Mouse (Mus musculus): ENCODE results near the gene Prtg. TPM values are rescaled to one million over a fixed set of nuclear protein-coding genes. Genes with fewer than 3 reads are reported as not detected.

Gene Prtg
- polyA plus RNA-seq, 1 experiment from 2014 or later, result 0.09 TPM

GRCm38 (mm10) chr9:72790530-72791212 lies 16.0 kb upstream of the Prtg start:
- H3K27me3 ChIP-seq (ENCODE audit: insufficient read depth, low read length), result no peaks in the 10 kb centered on the region
- 0 out of 2 replicates have a peak, but pooled peaks cover 2% of the 10 kb centered on the region for H3K9me3 ChIP-seq (ENCODE audit: low read length)
- no peak overlapping the region for H3K27ac ChIP-seq (ENCODE audit: low read depth)
- H3K4me3 ChIP-seq (ENCODE audit: low read depth, low read length), result no peak overlapping the region
- H3K4me2 ChIP-seq (ENCODE audit: low read depth, low read length), result no peak overlapping the region
- no peak for TF ChIP-seq EP300 (IDR thresholded peaks at IDR 0.05; ENCODE audit: low read depth)
- no peak for TF ChIP-seq CTCF (IDR thresholded peaks at IDR 0.05; ENCODE audit: low read depth)
- no peak for ATAC-seq
- peaks cover 7% of the 10 kb centered on the region; the same call in 1 of the 2 replicates for H3K4me1 ChIP-seq (ENCODE audit: insufficient read depth)
- H3K9ac ChIP-seq (replicated peaks), result no peak overlapping the region
- H3K36me3 ChIP-seq (replicated peaks; ENCODE audit: insufficient read depth, low read length), result no peaks in the 10 kb centered on the region
- no peak for DNase-seq
- WGBS (ENCODE audit: insufficient replicate concordance), result 70% methylated on average over 14 of the region's 14 CpGs

- H3K9ac ChIP-seq (replicated peaks), result no peak overlapping the region
- 0 out of 2 replicates have a peak, but pooled peaks cover 2% of the 10 kb centered on the region for H3K9me3 ChIP-seq (ENCODE audit: low read length)
- H3K27ac ChIP-seq (ENCODE audit: low read depth), result no peak overlapping the region
- H3K4me2 ChIP-seq (ENCODE audit: low read depth, low read length), result peak overlapping the region; percentile 26; the same call in 1 of the 2 replicates
- no peaks in the 10 kb centered on the region for H3K36me3 ChIP-seq (replicated peaks; ENCODE audit: insufficient read depth, low read length)
- DNase-seq, result no peak
- H3K4me1 ChIP-seq (ENCODE audit: insufficient read depth), result peaks cover 7% of the 10 kb centered on the region; the same call in 1 of the 2 replicates
- TF ChIP-seq CTCF (IDR thresholded peaks at IDR 0.05; ENCODE audit: low read depth) (no peak), EP300 (IDR thresholded peaks at IDR 0.05; ENCODE audit: low read depth) (no peak)
- 48% methylated on average over 10 of the region's 10 CpGs for WGBS (ENCODE audit: insufficient replicate concordance)
- ATAC-seq, result no peak
- H3K4me3 ChIP-seq (ENCODE audit: low read depth, low read length), result no peak overlapping the region
- H3K27me3 ChIP-seq (ENCODE audit: insufficient read depth, low read length), result no peaks in the 10 kb centered on the region
Measured at GRCm38 (mm10) chr9:72791213-72791582, 15.5 kb upstream of the Prtg start.

- Histone ChIP-seq H3K9me3 (ENCODE audit: low read length) (0 out of 2 replicates have a peak, but pooled peaks cover 2% of the 10 kb centered on the region), H3K27me3 (ENCODE audit: insufficient read depth, low read length) (no peaks in the 10 kb centered on the region), H3K4me1 (ENCODE audit: insufficient read depth) (peaks cover 7% of the 10 kb centered on the region; the same call in 1 of the 2 replicates), H3K4me2 (ENCODE audit: low read depth, low read length) (peak overlapping the region; percentile 26; the same call in 1 of the 2 replicates), H3K27ac (ENCODE audit: low read depth) (no peak overlapping the region), H3K36me3 (replicated peaks; ENCODE audit: insufficient read depth, low read length) (no peaks in the 10 kb centered on the region), H3K4me3 (ENCODE audit: low read depth, low read length) (no peak overlapping the region), H3K9ac (replicated peaks) (no peak overlapping the region)
- no peak for DNase-seq
- WGBS (ENCODE audit: insufficient replicate concordance), result 10% methylated on average over 6 of the region's 6 CpGs
- TF ChIP-seq EP300 (IDR thresholded peaks at IDR 0.05; ENCODE audit: low read depth) (no peak), CTCF (IDR thresholded peaks at IDR 0.05; ENCODE audit: low read depth) (no peak)
- ATAC-seq, result peak; percentile 35; the same call in 1 of the 2 replicates
Measured at GRCm38 (mm10) chr9:72791681-72792080, 15.0 kb upstream of the Prtg start.

- WGBS (ENCODE audit: insufficient replicate concordance), result 65% methylated on average over 3 of the region's 3 CpGs
Measured at GRCm38 (mm10) chr9:72795243-72795642, 11.4 kb upstream of the Prtg start.

GRCm38 (mm10) chr9:72797136-72797621 lies 9.5 kb upstream of the Prtg start:
- DNase-seq (peak; percentile 50), ATAC-seq (0 out of 2 replicates have a peak, but pooled peaks have one; percentile 13)
- 0 out of 2 replicates have a peak, but pooled peaks cover 2% of the 10 kb centered on the region for H3K9me3 ChIP-seq (ENCODE audit: low read length)
- no peak for TF ChIP-seq EP300 (IDR thresholded peaks at IDR 0.05; ENCODE audit: low read depth)
- TF ChIP-seq CTCF (IDR thresholded peaks at IDR 0.05; ENCODE audit: low read depth), result no peak
- no peak overlapping the region for H3K27ac ChIP-seq (ENCODE audit: low read depth)
- no peak overlapping the region for H3K4me3 ChIP-seq (ENCODE audit: low read depth, low read length)
- no peaks in the 10 kb centered on the region for H3K27me3 ChIP-seq (ENCODE audit: insufficient read depth, low read length)
- H3K9ac ChIP-seq (replicated peaks), result no peak overlapping the region
- WGBS (ENCODE audit: insufficient replicate concordance), result 15% methylated on average over 9 of the region's 9 CpGs
- H3K4me1 ChIP-seq (ENCODE audit: insufficient read depth), result peaks cover 2% of the 10 kb centered on the region; the same call in 1 of the 2 replicates
- H3K4me2 ChIP-seq (ENCODE audit: low read depth, low read length), result peak overlapping the region; percentile 54
- H3K36me3 ChIP-seq (replicated peaks; ENCODE audit: insufficient read depth, low read length), result no peaks in the 10 kb centered on the region

More at GRCm38 (mm10) chr9:72795243-72795642, 11.4 kb upstream of the Prtg start:
- ATAC-seq (no peak), DNase-seq (no peak)
- Histone ChIP-seq H3K9me3 (ENCODE audit: low read length) (0 out of 2 replicates have a peak, but pooled peaks cover 2% of the 10 kb centered on the region), H3K27ac (ENCODE audit: low read depth) (no peak overlapping the region), H3K36me3 (replicated peaks; ENCODE audit: insufficient read depth, low read length) (no peaks in the 10 kb centered on the region), H3K27me3 (ENCODE audit: insufficient read depth, low read length) (no peaks in the 10 kb centered on the region), H3K4me3 (ENCODE audit: low read depth, low read length) (no peak overlapping the region), H3K4me1 (ENCODE audit: insufficient read depth) (peaks cover 7% of the 10 kb centered on the region; the same call in 1 of the 2 replicates), H3K9ac (replicated peaks) (no peak overlapping the region), H3K4me2 (ENCODE audit: low read depth, low read length) (no peak overlapping the region)
- no peak for TF ChIP-seq CTCF (IDR thresholded peaks at IDR 0.05; ENCODE audit: low read depth)
- no peak for TF ChIP-seq EP300 (IDR thresholded peaks at IDR 0.05; ENCODE audit: low read depth)

- no peak for TF ChIP-seq EP300 (IDR thresholded peaks at IDR 0.05; ENCODE audit: low read depth)
- no peak for TF ChIP-seq CTCF (IDR thresholded peaks at IDR 0.05; ENCODE audit: low read depth)
- Histone ChIP-seq H3K27ac (ENCODE audit: low read depth) (no peak overlapping the region), H3K4me3 (ENCODE audit: low read depth, low read length) (no peak overlapping the region), H3K9me3 (ENCODE audit: low read length) (no peaks in the 10 kb centered on the region), H3K4me2 (ENCODE audit: low read depth, low read length) (no peak overlapping the region), H3K27me3 (ENCODE audit: insufficient read depth, low read length) (peaks cover 16% of the 10 kb centered on the region), H3K4me1 (ENCODE audit: insufficient read depth) (peaks cover 5% of the 10 kb centered on the region; the same call in 1 of the 2 replicates), H3K9ac (replicated peaks) (no peak overlapping the region), H3K36me3 (replicated peaks; ENCODE audit: insufficient read depth, low read length) (no peaks in the 10 kb centered on the region)
- DNase-seq (no peak), ATAC-seq (no peak)
- 51% methylated on average over 4 of the region's 4 CpGs for WGBS (ENCODE audit: insufficient replicate concordance)
Measured at GRCm38 (mm10) chr9:72803280-72803679, 3.4 kb upstream of the Prtg start.
